Mouse (Mus musculus) liver, embryonic 14.5 days (tissue): ENCODE measurements at regions not wholly inside any gene's neighbourhood (a gene's known extent, or its start where the extent isn't known, plus 50 kb on each side); places are given as distances from the start of the nearest gene placed in this dataset.

Experiments
- CTCF ChIP-seq: IDR thresholded peaks from 2 replicates; pipeline ENCODE4 v1.5.1; 2016; ENCODE audit warnings: antibody characterized with exemption, low read depth, control low read depth
- EP300 ChIP-seq: IDR thresholded peaks from 2 replicates; pipeline ENCODE4 v1.6.1; 2016; ENCODE audit warnings: antibody characterized with exemption, low read depth

- no peak for TF ChIP-seq EP300
- no peak for TF ChIP-seq CTCF
Observed at GRCm38 (mm10) chr4:131023601-131024000, 79.4 kb downstream of the Matn1 start.
